Comparison of ENCODE assay signal across 8 mouse cellular contexts in genomic region chr2:170184175-170184983, GRCm38 (mm10). TPM values are rescaled to one million over a fixed set of nuclear protein-coding genes. Genes with fewer than 3 reads are reported as not detected.
DNase-seq lines count a peak whose midpoint lies in the region; ATAC-seq and TF ChIP-seq lines count a peak whose summit lies in the region.

No protein-coding gene starts in this region.

- WGBS in embryonic facial prominence, embryonic 11.5 days = 2% methylated on average over 32 of the region's 33 CpGs
- WGBS in liver, adult 2 months = 3% methylated on average over 33 of the region's 33 CpGs

- H3K79me2 ChIP-seq in liver, adult 2 months (ENCODE audit: control insufficient read depth, insufficient read depth, low read length) = no peaks in the 10 kb centered on the region

- H3K4me3 ChIP-seq in embryonic facial prominence, embryonic 11.5 days (ENCODE audit: low read depth, low read length) = peak overlapping the region; percentile 39
- peak overlapping the region; percentile 71 for H3K4me3 ChIP-seq in liver, adult 2 months (ENCODE audit: insufficient read depth, low read depth, low read length)

- peak; percentile 25 to 41 for DNase-seq in cerebellum, postnatal 4 days (ENCODE audit: low spot score in 2 of 2)
- DNase-seq in embryonic facial prominence, embryonic 11.5 days (ENCODE audit: low spot score) = peak; percentile 85
- peak; percentile 71 to 80 for DNase-seq in heart, adult 9 months (ENCODE audit: low spot score in 2 of 2)
- peak; percentile 72 for DNase-seq in kidney, adult 9 months
- DNase-seq in liver, adult 2 months (ENCODE audit: extremely low read depth, low read depth, low spot score) = peak; percentile 45
- DNase-seq in monocyte, adult 2 months (ENCODE audit: low read depth in 1 of 2, low spot score in 2 of 2) = peak; percentile 58 to 72
- peak; percentile 91 for DNase-seq in splenic B cell, adult 2 months (ENCODE audit: low read depth, low spot score)

- no peaks in the 10 kb centered on the region for H3K36me3 ChIP-seq in embryonic facial prominence, embryonic 11.5 days (replicated peaks; ENCODE audit: control insufficient read depth, insufficient read depth, low read depth, low read length)
- no peaks in the 10 kb centered on the region for H3K36me3 ChIP-seq in liver, adult 2 months (ENCODE audit: control insufficient read depth, insufficient read depth, low read length)
- H3K36me3 ChIP-seq in splenic B cell, adult 2 months (ENCODE audit: control insufficient read depth, insufficient read depth, low read length, poor library complexity, severe bottlenecking) = peaks cover 4% of the 10 kb centered on the region; the same call in 1 of the 2 replicates

- no peak for TF ChIP-seq CTCF in liver, adult 2 months (IDR thresholded peaks at IDR 0.05; ENCODE audit: low read depth, low read length)

- H3K4me2 ChIP-seq in embryonic facial prominence, embryonic 11.5 days (ENCODE audit: low read depth, low read length) = peak overlapping the region; percentile 53

- ATAC-seq in cerebellum, adult (ENCODE audit: insufficient number of reproducible peaks, low FRiP score, low TSS enrichment) = no peak
- peak; percentile 87 for ATAC-seq in embryonic facial prominence, embryonic 11.5 days (replicated peaks; ENCODE audit: insufficient number of reproducible peaks, low FRiP score, low TSS enrichment, low read depth)

- peak overlapping the region; percentile 48; the same call in 1 of the 2 replicates for H3K27ac ChIP-seq in embryonic facial prominence, embryonic 11.5 days (replicated peaks; ENCODE audit: low read depth, low read length)
- H3K27ac ChIP-seq in liver, adult 2 months (replicated peaks; ENCODE audit: insufficient read depth, low read depth, low read length) = no peak overlapping the region

- no peaks in the 10 kb centered on the region for H3K9me3 ChIP-seq in embryonic facial prominence, embryonic 11.5 days (replicated peaks; ENCODE audit: control insufficient read depth, low read length)

- H3K9ac ChIP-seq in embryonic facial prominence, embryonic 11.5 days (replicated peaks; ENCODE audit: low read length) = peak overlapping the region; percentile 51
- peak overlapping the region; percentile 62; the same call in 1 of the 2 replicates for H3K9ac ChIP-seq in liver, adult 2 months (ENCODE audit: low read depth, low read length)

- TF ChIP-seq POLR2A in liver, adult 2 months (IDR thresholded peaks at IDR 0.05; ENCODE audit: extremely low read depth, insufficient read depth, low read length) = no peak

- H3K27me3 ChIP-seq in embryonic facial prominence, embryonic 11.5 days (ENCODE audit: control insufficient read depth, insufficient read depth, low read length) = no peaks in the 10 kb centered on the region
- no peaks in the 10 kb centered on the region for H3K27me3 ChIP-seq in liver, adult 2 months (ENCODE audit: control insufficient read depth, insufficient read depth, low read length)
- no peaks in the 10 kb centered on the region for H3K27me3 ChIP-seq in splenic B cell, adult 2 months (ENCODE audit: control insufficient read depth, insufficient read depth, low read length, poor library complexity, severe bottlenecking)

- no peaks in the 10 kb centered on the region for H3K4me1 ChIP-seq in embryonic facial prominence, embryonic 11.5 days (ENCODE audit: control insufficient read depth, insufficient read depth, low read length)
- peaks cover 2% of the 10 kb centered on the region; the same call in 1 of the 2 replicates for H3K4me1 ChIP-seq in liver, adult 2 months (ENCODE audit: control insufficient read depth, insufficient read depth, low read length)

RNA-seq across cellular contexts. Expression of gene Zfp217, which starts 36.5 kb away (rescaled TPM):
- polyA plus RNA-seq in embryonic facial prominence, embryonic 11.5 days (2014; fragmentation: Nextera tagmentation; extraction: Ambion mirVana) = 3.9 and 4.5 TPM in 2 replicates
- 4.2 and 5.6 TPM in 2 replicates for total RNA-seq in liver, adult 2 months (2014; rRNA removed)
- 2.4 and 2.9 TPM in 2 replicates for polyA plus RNA-seq in liver, adult 2 months (2012; rRNA removed)

Comparison
In these comparisons a context has a peak if more than half of its experiments do, and no peak if none do; other contexts are left out.
1. DNase-seq: peak in every context shown above with its lines; median percentile 91 in splenic B cell, adult 2 months; 85 in embryonic facial prominence, embryonic 11.5 days; 76 in heart, adult 9 months; 72 in kidney, adult 9 months; 65 in monocyte, adult 2 months; 45 in liver, adult 2 months; 33 in cerebellum, postnatal 4 days.